Mouse (Mus musculus) kidney, adult 18-20 months (tissue): ENCODE measurements around the gene Phykpl.

Experiments
- DNase-seq: peaks from one replicate; pipeline ENCODE4 v3.0.0; 2021

Phykpl gene

DNA sequence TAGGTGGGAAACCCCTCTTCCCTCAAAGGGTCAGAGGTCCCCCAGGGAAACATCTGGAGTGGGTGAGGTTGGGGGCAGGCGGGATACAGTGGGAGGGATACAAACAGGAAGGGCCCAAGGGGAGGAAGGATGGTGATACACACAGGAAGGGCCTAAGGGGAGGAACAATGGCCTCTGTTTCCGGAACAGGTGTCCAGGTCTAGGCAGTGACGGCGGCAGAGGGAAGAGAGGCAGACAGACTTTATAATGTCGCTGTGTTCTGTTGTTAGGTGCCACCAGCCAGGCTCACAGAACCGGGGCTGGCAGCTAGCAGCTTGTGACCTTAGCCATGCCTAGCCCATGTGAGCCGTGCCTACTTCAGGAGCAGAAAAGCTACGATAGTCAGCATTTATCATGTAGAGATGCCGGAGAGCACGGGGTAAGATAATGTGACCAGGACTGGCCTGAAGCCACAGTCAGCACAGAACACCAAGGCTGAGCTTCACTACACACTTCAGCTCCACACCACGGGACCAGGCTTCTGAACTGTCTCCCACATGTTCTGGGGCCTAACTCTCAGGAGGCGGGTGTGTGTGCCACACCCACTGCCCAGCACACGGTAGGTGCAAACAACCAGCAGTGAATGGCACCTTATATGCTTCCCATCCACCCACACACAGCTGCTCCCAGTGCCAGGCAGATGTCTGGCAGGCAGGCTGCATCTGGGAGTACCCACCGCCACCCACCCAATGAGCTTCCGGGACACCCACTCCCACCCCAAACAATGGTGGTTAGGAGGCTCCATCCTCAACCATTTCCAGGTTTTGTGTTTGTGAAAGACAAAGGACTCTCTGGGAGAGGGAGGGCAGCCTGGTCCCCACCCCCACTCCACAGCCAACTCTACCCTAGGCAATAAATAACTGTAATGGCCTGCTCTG lies 62.5 kb downstream of the Phykpl start:
- peak; percentile 52 for DNase-seq

DNA sequence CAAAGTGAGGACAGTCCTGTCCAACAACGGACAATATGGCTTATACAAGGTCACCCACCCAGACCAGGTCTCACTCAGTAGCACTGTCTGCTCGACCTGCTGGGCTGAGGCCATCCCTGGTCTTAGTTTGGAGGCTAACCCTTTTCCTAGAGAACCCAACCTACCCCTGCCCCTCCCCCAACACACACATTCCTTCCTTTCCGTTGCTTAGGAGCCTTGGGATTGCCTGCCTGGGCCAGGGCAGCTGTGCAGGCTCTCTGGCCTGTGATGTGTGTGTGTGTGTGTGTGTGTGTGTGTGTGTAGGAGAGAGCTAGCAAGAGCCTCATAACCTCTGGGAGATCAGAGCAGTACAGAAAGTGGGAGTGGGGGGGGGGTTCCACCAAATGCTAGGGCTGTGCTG lies 64.0 kb downstream of the Phykpl start:
- no peak for DNase-seq

DNA sequence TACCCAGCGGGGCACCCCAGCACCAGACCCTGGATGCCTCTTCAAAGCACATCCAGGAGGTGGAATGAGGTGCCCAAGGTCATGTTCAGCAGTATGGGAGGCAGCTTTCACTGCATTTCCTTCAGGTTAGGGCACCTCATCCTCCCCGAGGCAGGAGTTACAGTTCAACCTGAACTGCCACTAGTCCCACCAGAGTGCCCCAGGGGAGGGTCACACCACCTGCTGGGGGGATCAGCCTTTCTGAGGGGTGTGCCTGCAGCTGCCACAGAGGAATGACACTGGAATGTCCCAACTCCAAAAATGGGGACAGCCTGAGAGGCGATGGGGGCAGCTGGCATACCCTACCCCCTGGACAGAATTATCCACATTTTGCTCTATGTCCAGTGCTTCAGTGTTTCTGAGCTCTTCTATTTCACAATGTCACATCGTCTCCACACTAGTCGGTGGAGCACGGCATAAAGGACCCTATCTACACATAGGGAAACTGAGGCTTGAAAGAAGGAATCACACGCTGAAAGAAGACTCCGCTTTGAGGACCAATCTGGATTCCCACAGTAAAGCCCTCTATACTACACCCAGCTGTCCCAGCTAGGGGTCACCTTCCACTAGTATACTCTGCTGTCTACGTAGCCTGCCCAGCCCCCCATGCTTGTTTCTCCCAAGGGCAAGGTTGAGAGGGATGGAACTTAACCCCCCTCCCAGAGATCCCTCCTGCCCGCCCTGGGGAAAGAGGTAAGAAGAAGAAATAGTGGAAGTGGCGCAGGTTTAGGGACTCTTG lies 64.7 kb downstream of the Phykpl start:
- no peak for DNase-seq

DNA sequence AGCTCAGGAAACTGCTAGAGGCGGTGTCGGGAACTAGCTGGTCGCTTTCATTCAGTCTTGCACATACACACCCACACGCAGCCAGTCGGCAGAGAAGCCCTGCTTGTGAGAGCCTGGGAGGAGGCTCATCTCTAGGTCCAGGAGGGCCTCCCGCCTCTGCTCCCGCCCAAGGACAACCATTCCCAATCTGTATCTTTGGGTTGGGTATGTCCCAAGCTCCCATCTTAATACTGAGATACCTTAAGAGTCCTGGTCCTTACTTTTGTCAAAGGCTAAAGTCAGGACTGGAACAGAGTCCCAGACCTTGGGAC lies 65.3 kb downstream of the Phykpl start:
- peak; percentile 24 for DNase-seq

- no peak for DNase-seq
Measured at GRCm38 (mm10) chr11:51650261-51650660, 65.7 kb downstream of the Phykpl start.

- peak; percentile 87 for DNase-seq
Measured at GRCm38 (mm10) chr11:51650691-51651515, 66.3 kb downstream of the Phykpl start, which contains the start of the genes N4bp3 and D930048N14Rik. N4bp3 (minus strand) TSS chr11:51650842. D930048N14Rik (plus strand) TSS chr11:51650954.

GRCm38 (mm10) chr11:51652889-51653418 lies 68.4 kb downstream of the Phykpl start:
- no peak for DNase-seq

DNA sequence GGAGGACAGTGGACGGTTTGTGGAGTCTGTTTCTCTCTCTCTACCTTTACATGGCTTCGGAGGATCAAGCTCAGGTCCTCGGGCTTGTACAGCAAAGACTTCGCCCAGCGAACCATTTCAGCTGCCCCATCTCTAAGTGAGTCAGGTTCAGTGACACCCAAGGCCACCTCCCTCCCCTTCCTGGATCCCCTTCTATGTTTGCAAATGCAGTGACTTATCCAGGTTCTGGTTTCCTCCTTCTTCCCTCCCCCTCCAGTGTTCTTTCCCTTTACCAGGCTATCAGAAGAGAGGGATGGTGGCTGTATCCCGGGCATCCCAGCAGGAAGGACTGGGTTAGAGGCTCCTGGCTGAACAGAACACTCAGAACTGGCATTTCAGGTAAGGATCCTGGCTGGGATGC lies 69.2 kb downstream of the Phykpl start:
- DNase-seq = no peak
